Mouse (Mus musculus) spleen, postnatal 14 days (tissue): ENCODE results near the gene Slc35g1.

ENCODE experiments used
- DNase-seq, 2 experiments: peaks; one replicate each; pipeline ENCODE4 v3.0.0; 2021 to 2022; ENCODE audit warnings: low spot score in 2 of 2

The Slc35g1 gene

DNA sequence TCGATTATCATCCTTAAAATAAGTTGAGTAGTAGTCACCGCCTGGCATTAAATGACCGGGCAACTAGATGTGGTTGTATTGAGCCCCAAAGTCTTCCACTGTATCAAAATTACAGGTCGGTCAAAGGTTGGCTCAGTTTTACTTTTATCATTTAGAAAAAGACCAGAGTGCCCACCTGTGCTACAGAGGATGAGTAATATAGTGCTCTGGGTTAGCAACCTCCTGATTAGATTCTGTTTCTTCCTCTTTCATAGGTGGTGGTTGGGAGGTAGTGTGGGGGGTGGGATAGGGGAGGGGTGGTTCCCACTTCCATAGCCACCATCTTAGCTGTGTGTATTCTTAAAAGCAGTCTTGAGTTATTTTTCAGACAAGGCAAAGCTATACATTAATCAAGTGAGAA, 7.9 kb upstream of the Slc35g1 start:
- no peak for DNase-seq

DNA sequence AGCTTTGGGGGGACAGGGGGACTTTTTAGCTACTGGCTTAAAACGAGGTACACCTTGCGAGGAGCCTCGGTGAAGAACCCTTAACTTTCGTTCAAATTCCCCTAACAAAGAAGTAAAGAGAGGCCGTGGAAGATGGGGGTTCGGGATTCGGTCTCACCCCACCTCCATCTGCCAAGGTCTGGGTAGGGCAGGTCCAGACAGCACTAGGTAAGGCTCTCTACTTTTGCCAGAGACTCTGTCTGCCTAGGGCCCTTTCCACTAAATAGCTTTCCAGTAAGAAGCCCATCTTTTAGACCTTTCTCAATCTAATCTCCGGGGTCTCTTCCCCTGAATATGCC, 822 bp downstream of the Slc35g1 start:
- DNase-seq: no peak

DNA sequence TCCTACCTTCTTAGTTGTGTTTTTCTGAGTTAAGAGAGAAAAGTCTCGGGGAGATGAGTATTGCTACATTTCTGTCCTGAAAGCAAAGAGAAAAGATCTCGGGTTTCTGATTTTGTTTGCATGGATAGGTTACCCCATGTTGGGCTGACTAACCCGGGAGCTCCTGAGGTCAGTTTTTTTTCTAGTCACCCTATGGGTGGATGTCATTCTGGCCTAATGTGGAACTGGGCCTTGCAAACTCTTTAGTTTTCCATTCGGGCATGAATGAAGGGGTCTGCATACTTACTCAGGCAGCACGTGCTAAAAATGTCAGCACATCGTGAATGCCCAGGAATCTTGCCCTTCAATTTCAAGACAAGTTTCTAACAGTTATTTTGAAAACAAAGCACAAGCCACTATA, 1.2 kb downstream of the Slc35g1 start:
- DNase-seq: no peak

DNA sequence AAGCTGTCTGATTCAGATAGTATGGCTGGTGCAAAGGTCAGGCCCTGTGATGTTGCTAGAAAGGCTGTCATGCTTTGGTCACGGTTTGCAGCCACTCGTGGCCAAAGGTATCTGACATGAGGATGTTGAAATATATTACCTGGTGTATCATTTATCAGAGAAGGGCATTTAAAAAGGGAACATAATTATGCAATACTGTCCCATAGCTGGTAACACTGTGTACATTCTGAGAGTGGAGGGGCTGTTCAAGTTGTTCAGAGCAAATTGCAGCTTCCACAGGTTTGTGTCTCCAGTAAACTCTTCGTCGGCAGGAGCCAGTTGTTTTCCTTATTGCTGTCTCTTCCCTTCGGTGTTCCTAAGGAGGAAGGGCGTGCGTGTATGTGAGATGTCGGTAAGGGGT, 3.2 kb downstream of the Slc35g1 start:
- no peak for DNase-seq

DNA sequence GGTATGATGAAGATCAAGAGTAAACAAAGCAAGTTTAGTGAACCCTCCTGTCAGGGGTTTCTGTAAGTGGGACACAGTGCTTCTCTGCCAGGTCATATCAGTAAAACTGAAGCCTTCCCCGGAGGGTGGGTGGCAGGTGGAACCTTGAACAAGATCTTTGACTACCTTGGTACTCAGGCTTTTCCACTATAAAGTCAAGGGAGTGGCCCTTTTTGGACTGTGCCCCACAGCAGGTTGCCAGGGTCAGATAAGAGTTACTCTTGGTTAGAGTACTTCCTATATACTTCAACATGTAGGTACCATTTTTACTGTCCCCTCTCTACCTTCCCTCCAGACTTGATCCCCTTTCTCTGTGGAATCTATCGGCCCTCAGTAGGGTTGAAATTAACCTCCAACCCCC, 5.1 kb downstream of the Slc35g1 start:
- DNase-seq: no peak

DNA sequence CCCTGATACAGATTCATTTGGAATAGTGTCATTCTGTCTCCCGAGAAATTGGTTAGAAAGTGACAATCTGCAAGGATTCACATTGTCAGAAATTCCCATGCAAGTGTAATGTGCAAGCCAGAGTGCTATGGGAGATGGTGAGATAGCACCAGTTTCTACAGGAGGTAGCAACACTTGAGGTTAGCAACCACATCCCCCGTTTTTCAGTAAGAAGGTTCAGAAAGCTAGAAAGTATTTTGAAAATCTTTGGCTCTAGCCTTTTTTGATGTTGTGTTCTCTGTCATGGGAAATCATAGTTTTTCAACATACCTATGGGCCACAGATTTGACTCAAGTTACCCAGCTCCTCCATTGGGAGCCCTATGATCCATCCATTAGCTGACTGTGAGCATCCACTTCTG, 5.6 kb downstream of the Slc35g1 start:
- DNase-seq: no peak

DNA sequence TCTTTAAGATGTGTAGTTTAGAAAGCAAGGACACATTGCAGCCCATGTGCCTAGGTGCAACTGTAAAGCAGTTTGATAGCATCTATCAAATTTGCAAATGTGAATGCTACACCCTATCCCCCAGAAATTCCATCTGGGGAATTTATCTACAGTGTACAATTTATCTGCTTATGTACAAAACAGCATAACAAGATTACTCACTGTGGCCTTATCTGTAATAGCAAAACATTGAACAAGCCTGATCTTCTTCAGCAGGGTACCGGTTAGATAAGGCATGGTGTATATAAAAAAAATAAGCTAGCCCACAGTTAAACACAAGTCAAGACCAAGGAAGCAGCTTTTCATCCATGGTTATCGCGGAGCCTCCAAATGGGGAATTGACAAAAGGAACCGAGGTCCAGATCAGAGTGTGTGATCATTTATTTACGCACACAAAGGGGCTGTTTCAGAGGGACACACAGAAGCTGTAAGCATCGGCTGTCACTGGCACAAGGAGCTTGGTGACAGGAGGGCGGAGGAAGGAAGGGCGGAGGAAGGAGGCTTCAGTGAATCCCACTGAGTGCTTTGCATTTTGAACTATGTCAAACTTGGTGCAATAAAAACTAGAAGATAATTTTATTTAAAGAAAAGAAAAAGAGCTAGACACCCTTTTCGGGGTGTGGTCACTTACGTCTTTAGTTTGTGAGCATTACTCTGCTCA, 14.7 kb downstream of the Slc35g1 start:
- DNase-seq: no peak

DNA sequence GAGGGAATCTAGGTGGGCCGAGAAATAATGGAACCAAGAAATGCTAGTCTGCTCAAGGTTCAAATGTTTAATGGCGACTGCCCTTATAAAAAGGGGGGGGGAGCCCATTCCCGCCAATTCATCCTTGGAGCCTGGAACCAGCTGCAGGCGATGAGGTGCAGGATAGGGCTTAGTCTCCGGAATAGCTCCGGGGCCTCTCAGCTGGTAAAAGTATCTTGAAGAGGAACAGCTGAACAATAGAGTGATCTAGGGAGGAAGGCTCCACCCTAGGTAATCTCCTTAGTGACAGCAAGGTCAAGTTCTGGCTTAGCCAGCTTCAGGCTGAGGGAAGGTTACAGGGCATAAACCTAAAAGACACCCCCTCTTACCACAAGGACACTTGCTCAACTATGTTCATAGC, 18.1 kb downstream of the Slc35g1 start:
- DNase-seq: no peak

DNA sequence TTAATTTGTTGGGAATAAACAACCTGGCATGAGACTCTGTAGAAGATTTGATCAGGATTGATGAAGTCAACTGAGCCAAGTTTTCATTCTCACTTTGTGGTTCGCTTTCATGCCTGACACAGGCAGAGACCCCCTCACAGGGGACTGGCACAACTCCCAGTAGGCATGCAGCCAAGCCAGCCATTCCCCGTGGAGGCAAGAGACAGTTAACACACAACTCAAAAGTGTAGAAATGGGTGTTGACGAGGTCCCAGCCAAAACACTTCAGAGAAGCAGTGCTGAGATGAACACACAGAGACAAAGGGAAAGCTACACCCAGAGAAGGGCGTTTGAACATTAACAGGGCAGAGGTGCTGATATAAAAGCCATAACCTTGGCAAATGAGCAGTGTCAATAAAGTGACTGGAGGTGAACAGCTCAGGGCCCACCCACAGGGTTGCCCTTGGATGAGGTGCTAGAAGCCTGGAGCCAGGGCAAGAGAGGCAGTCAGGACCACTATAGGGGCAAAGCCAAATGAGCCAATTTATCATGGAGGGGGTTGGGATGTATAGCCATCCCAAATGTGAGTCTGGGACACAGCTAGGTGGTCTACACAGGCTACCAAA, 23.1 kb downstream of the Slc35g1 start:
- DNase-seq: no peak

DNA sequence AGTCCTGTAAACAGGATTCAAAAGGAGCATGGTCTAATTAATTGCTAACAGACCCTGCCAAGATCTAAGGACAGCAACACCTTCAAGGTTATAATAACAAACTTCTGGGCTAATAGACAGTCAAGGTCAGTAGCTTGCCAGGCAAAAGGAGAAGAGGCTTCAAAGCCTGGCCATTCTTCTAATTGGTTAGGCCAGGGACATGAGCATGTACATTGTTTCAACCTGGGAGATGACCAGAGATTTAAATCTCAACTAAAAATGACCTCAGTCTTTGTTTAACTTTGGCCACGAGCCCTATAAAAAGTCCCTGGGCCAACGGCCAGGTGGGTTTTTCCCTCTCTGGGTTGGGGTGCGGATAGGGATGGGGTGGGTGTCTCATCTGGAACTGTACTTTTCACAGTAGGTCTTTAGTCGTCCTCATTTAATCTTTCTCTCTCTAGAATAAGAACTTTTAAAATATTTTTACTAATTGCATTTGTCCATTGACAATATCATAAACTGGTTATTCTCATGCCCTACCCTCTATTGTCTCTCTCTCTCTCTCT, 25.0 kb downstream of the Slc35g1 start:
- no peak for DNase-seq

DNA sequence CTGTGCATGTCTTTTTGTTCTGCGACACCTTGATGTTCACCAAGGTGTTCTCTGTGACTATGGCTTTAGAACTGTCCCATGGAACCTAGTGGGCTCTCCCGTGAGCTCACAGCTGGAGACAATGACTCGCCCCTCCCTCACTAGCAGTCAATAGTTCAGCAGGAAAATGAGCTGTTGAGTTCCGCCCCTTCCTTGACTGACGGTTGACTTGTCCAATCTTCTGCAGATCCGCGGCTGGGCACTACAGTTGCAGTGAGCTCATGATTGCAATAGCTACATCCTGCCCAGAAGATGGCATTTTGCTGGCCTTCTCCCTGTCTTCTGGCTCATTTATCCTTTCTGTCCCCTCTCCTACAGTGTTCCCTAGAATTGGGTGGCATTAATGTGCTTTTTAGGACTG, 25.7 kb downstream of the Slc35g1 start:
- no peak for DNase-seq

DNA sequence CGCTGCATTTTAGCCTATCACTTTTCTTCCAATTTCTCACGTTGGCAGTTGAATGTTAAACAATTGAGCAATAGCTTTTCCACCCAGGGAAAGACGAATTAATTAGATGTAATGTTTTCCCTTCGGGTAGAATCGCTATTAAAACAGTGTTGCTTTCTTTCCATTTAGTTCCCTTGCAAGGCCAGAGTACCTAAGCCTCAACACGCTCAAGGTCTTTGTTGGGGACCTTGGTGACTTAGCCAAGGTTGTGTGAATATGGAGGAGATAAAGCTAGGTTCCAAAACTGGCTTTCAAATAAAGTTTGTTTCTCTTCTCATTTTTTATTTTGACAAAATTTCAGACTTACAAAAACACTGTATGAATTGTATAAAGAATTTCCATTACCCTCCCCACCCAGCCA, 27.1 kb downstream of the Slc35g1 start:
- DNase-seq: no peak

DNA sequence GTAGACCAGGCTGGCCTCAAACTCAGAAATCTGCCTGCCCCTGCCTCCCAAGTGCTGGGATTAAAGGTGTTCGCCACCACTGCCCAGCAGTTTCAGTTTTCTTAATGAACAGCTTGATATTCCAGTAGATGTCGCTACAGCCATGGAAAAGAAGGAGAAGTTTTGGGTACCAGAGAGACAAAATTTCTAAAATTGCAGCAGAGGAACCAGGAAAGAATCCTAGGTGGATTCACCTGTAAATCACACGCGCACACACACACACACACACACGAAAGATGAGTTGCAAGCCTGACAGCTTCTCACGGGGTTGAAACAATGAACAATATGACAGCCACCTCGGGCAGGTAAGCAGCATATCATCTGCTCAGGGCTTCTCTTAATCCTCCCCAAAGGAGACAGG, 28.1 kb downstream of the Slc35g1 start:
- DNase-seq: no peak

DNA sequence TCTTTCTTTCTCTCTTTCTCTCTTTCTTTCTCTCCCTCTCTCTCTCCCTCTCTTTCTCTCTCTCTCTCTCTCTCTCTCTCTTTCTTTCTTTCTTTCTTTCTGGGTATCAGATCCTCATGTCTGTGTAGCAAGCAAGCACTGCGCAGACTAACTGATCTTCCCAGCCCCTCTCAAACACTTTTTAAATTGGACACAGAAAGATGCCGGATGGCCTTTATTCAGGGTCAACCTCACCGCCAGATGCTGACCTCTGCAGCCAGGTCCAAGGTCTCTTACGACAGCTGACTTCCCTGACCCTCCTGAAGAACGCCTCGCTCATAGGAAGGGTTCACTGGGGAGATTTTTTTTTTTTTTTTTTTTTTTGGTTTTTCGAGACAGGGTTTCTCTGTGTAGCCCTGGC, 28.8 kb downstream of the Slc35g1 start:
- DNase-seq: no peak

DNA sequence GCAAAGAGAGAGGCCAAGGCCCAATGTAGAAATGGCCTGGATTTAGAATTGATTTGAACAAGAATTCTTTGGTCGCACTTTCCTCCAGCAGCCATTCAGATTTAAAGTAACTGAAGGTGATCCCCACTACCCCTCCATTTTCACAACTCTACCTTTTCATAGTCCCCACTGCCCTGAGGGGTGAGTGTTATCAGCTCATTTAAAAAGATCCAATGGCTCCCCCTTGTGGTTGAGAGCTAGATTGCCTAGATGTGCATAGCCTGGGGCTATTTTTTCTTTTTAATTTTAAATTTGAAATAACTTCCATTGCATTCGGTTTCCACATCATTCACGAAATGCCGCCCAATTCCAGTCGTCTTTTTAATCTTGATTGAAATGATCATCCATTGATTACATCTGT, 33.5 kb downstream of the Slc35g1 start:
- DNase-seq: no peak

DNA sequence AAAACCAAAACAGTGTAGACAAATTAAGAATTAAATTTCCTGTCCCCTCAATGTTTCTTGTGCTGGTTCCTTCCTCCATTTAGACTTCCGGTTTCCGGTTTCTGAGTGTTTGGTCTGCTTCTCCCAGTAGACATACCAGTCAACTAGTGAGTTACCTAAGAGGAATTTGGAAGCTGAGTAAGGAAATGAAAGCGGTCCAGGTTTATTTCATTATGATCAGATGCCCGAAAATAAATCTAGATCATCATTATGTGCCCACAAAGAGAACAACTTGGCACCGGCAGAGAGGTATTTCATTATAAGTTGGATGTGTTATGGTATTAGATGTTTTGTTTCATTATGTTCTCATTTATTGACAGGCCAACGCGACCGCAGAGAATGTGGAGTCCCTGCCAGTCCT, 34.7 kb downstream of the Slc35g1 start:
- no peak for DNase-seq

DNA sequence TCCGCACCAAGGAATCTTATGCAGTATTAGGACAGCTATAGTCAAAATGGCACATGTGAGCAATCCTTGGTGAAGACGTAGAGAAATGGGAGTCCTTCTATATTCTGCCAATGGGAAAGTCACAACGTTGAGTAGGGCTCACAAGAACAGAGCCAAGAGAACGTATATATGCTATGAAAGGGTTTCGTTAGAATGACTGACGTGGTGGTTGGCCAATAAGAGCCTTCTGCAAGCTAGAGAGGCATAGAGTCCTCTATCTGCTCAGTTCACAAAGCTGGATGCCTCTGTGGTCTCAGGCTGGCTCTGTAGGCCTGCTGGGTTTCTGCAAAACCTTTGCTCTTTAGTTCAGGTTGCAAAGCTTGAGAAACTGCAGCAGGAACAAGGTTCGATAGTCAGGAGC, 35.5 kb downstream of the Slc35g1 start:
- DNase-seq: no peak

DNA sequence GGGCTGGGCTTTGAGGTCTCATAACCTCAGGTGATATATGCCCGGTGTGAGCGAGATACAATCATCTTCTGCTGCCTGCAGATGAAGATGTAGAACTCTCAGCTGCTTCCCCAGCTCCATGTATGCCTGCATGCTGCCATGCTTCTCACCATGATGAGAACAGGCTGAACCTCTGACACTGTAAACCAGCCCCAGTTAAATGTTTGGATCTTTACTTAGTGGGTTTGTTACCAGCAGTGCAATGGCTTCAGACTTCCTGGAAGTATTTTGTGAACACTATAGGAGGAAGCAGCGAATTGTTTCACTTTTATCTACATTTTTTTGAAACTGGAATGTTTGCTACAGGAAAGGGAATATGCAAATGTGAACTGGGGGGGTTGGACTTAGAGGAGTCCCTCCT, 36.2 kb downstream of the Slc35g1 start:
- DNase-seq: no peak

DNA sequence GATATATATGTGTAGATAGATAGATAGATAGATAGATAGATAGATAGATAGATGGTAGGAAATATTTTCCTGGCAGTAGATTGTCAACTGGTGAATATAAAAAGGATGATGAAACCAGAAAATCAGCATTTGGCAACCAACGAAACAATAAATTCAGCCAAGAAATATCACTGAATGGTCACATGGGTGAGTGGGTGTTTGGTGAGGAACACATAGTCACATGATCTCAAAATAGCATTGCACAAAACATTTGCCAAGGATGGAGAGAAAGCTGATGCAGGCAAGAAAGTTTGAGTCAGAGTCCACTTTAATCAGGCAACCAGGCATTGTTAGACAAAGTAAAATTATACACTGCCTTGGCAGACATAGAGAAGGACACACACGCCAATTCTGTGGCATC, 37.6 kb downstream of the Slc35g1 start:
- no peak for DNase-seq

DNA sequence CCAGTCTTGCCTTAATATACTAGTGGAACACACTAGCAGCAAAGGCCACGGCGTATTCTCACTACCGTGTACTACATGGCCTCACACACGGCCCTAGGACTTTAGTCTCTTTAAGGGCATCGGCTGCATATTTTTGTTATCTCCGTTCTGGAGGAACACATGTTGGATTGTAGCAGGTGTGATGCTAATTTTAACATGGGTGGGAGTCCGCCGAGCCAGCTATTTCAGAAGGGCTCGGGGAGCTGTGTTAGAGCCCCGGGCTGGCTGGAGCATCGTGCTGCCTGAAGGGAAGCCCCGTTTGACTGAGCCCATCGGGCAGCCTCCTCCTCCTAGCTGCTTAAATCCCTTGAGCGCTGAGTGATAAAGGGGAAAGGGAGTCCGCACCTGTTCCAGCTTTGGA, 39.4 kb downstream of the Slc35g1 start:
- DNase-seq: no peak

DNA sequence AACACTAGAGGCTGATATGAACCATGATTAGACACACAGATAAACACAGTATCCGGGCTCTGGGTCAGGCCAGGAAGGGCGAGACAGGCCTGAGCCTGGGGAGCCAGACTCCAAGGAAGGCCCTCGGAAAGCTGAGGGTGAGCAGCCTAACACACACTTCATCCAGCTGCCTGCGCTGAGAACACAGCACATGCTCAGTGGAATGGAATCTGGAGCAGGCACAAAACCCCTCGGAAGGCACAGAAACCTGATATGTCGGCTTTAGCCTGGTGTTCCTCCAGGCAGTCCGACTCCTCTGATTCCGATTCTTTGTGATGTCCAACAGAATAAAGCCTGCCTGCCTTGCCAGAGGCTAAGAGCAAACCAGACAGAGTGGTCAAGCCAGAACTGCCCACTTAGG, 46.1 kb downstream of the Slc35g1 start:
- DNase-seq: no peak

DNA sequence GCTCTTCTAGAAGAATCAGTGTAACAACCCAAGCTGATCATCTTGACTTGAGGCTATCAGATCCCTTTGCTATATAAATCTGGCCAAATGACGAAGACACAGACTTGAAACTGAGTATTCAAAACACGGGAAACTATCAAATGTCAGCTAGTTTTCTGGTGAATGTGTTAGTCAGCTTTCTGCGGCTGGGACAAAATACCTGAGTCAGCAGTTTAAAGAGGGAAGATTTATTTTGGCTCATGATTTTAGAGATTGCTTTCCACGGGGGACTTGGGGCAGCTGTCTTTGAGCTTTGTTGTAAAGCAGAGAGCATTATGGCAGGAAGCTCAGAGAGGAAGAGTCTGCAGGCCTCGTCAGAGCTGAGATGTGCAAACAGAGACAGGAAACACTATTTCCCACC, 50.0 kb downstream of the Slc35g1 start:
- no peak for DNase-seq
